Mouse (Mus musculus) midbrain, embryonic 11.5 days (tissue): ENCODE data around the gene Rnf38. TPM values are rescaled to one million over a fixed set of nuclear protein-coding genes. Genes with fewer than 3 reads are reported as not detected.

Experiments used
- microRNA-seq: library from miRNA; unstranded; fragments of <30 nt; microRNA quantifications from one replicate; pipeline ENCODE4, GENCODE M21; 2017
- polyA plus RNA-seq: library from polyadenylated mRNA; unstranded; fragments of >200 nt; fragmentation: Nextera tagmentation; extraction: Ambion mirVana; gene quantifications from 2 replicates; pipeline ENCODE4 v1.2.1, GENCODE M21; 2014

The Rnf38 gene
- polyA plus RNA-seq, 1 experiment from 2014 or later = 52.4 TPM

Small RNAs within 50 kb of the gene (microRNA-seq; reads per million reads assigned to microRNA genes)
- gene Mir5106 = not detected

Other genes with a start within 250 kb of the Rnf38 start
- 226 and 236 TPM in 2 replicates for gene Clta, start 229.3 kb downstream of the Rnf38 start, polyA plus RNA-seq
- 15.1 and 18.1 TPM in 2 replicates for gene Gne, start 149.6 kb downstream of the Rnf38 start, polyA plus RNA-seq
- 71.6 and 74.8 TPM in 2 replicates for gene Melk, start 67.1 kb upstream of the Rnf38 start, polyA plus RNA-seq